Mouse (Mus musculus) limb, embryonic 13.5 days (tissue): ENCODE measurements around the gene Txlnb. TPM values are rescaled to one million over a fixed set of nuclear protein-coding genes. Genes with fewer than 3 reads are reported as not detected.
A peak's percentile ranks its signal among the peaks of the same experiment; 100 is the strongest.

ENCODE experiments used
- ATAC-seq: fragments of 200-750 bp; cut with Nextera tagmentation; 2 replicates; pipeline ENCODE4 v1.8.0; 2017; ENCODE audit warnings: low read depth, moderate number of reproducible peaks, moderate TSS enrichment; ENCODE audit not compliant: low FRiP score
- H3K27ac ChIP-seq: fragments of 300-500 bp; sonication (generic); 2 replicates; pipeline ENCODE4 v1.5.1; 2015; ENCODE audit warnings: inconsistent platforms, mild to moderate bottlenecking, moderate library complexity
- H3K27me3 ChIP-seq: fragments of 300-500 bp; sonication (generic); 2 replicates; pipeline ENCODE4 v1.6.1; 2015; ENCODE audit warnings: mild to moderate bottlenecking, inconsistent platforms
- H3K36me3 ChIP-seq: fragments of 300-500 bp; sonication (generic); 2 replicates; pipeline ENCODE4 v1.6.1; 2015; ENCODE audit warnings: inconsistent platforms, mild to moderate bottlenecking, moderate library complexity
- H3K4me1 ChIP-seq: fragments of 300-500 bp; sonication (generic); 2 replicates; pipeline ENCODE4 v1.6.1; 2015; ENCODE audit warnings: inconsistent platforms
- H3K4me2 ChIP-seq: fragments of 300-500 bp; sonication (generic); replicated peaks from 2 replicates; pipeline ENCODE4 v1.6.1; 2015; ENCODE audit warnings: inconsistent platforms, mild to moderate bottlenecking, moderate library complexity
- H3K4me3 ChIP-seq: fragments of 300-500 bp; sonication (generic); 2 replicates; pipeline ENCODE4 v1.5.1; 2015; ENCODE audit warnings: moderate library complexity, mild to moderate bottlenecking, inconsistent platforms
- H3K9ac ChIP-seq: fragments of 300-500 bp; sonication (generic); 2 replicates; pipeline ENCODE4 v1.6.1; 2015; ENCODE audit warnings: mild to moderate bottlenecking, inconsistent platforms
- H3K9me3 ChIP-seq: fragments of 300-500 bp; sonication (generic); 2 replicates; pipeline ENCODE4 v1.6.1; 2016; ENCODE audit warnings: inconsistent platforms
- WGBS: fragments of 180-500 bp; shearing (Covaris S2); methylation state at CpG from one replicate; pipeline ENCODE4 v1.1.7; 2015; 5-methylcytosine and 5-hydroxymethylcytosine counted together
- polyA plus RNA-seq: library from polyadenylated mRNA; unstranded; fragments of >200 nt; fragmentation: Nextera tagmentation; extraction: Ambion mirVana; gene quantifications from 2 replicates; pipeline ENCODE4 v1.2.1, GENCODE M21; 2015

Gene Txlnb
- polyA plus RNA-seq, 1 experiment from 2014 or later, result 4.5 TPM

- H3K9ac ChIP-seq, result no peak overlapping the region
- no peak overlapping the region for H3K27ac ChIP-seq
- H3K27me3 ChIP-seq, result no peaks in the 10 kb centered on the region
- peaks cover 9% of the 10 kb centered on the region for H3K4me1 ChIP-seq
- H3K36me3 ChIP-seq, result no peaks in the 10 kb centered on the region
- 57% methylated on average over 3 of the region's 3 CpGs for WGBS
- H3K4me3 ChIP-seq, result no peak overlapping the region
- no peak overlapping the region for H3K4me2 ChIP-seq
- H3K9me3 ChIP-seq, result no peaks in the 10 kb centered on the region
- no peak for ATAC-seq
These were observed 35.0 kb downstream of the Txlnb start for GRCm38 (mm10) chr10:17831041-17831440.

- Histone ChIP-seq H3K4me2 (no peak overlapping the region), H3K4me1 (no peaks in the 10 kb centered on the region), H3K27me3 (no peaks in the 10 kb centered on the region), H3K9me3 (no peaks in the 10 kb centered on the region), H3K9ac (no peak overlapping the region), H3K36me3 (no peaks in the 10 kb centered on the region), H3K4me3 (no peak overlapping the region), H3K27ac (no peak overlapping the region)
- 91% methylated on average over 6 of the region's 6 CpGs for WGBS
- no peak for ATAC-seq
These were observed 39.0 kb downstream of the Txlnb start for GRCm38 (mm10) chr10:17835031-17835430.

GRCm38 (mm10) chr10:17836275-17836674 is 40.2 kb downstream of the Txlnb start:
- no peak overlapping the region for H3K4me3 ChIP-seq
- no peak overlapping the region for H3K27ac ChIP-seq
- WGBS, result 90% methylated on average over 1 of the region's 1 CpGs
- no peaks in the 10 kb centered on the region for H3K9me3 ChIP-seq
- ATAC-seq, result no peak
- H3K4me2 ChIP-seq, result no peak overlapping the region
- no peak overlapping the region for H3K9ac ChIP-seq
- H3K27me3 ChIP-seq, result no peaks in the 10 kb centered on the region
- H3K4me1 ChIP-seq, result no peaks in the 10 kb centered on the region
- H3K36me3 ChIP-seq, result no peaks in the 10 kb centered on the region

GRCm38 (mm10) chr10:17842030-17842429 is 46.0 kb downstream of the Txlnb start:
- Histone ChIP-seq H3K36me3 (no peaks in the 10 kb centered on the region), H3K27me3 (no peaks in the 10 kb centered on the region), H3K27ac (no peak overlapping the region), H3K9me3 (peaks cover 1% of the 10 kb centered on the region; the same call in 1 of the 2 replicates), H3K4me1 (0 out of 2 replicates have a peak, but pooled peaks cover 3% of the 10 kb centered on the region), H3K9ac (no peak overlapping the region), H3K4me2 (no peak overlapping the region), H3K4me3 (no peak overlapping the region)
- WGBS, result 88% methylated on average over 3 of the region's 3 CpGs
- no peak for ATAC-seq

- no peaks in the 10 kb centered on the region for H3K27me3 ChIP-seq
- peak overlapping the region; percentile 0; the same call in 1 of the 2 replicates for H3K27ac ChIP-seq
- no peak overlapping the region for H3K4me3 ChIP-seq
- ATAC-seq, result no peak
- H3K4me2 ChIP-seq, result no peak overlapping the region
- no peak overlapping the region for H3K9ac ChIP-seq
- H3K4me1 ChIP-seq, result 0 out of 2 replicates have a peak, but pooled peaks cover 3% of the 10 kb centered on the region
- peaks cover 5% of the 10 kb centered on the region; the same call in 1 of the 2 replicates for H3K9me3 ChIP-seq
- no peaks in the 10 kb centered on the region for H3K36me3 ChIP-seq
- WGBS, result 47% methylated on average over 4 of the region's 4 CpGs
These were observed 48.9 kb downstream of the Txlnb start for GRCm38 (mm10) chr10:17844781-17845537.

- 84% methylated on average over 9 of the region's 9 CpGs for WGBS
- no peak for ATAC-seq
- H3K9ac ChIP-seq, result no peak overlapping the region
- H3K4me2 ChIP-seq, result no peak overlapping the region
- 0 out of 2 replicates have a peak, but pooled peaks cover 2% of the 10 kb centered on the region for H3K9me3 ChIP-seq
- no peaks in the 10 kb centered on the region for H3K27me3 ChIP-seq
- no peak overlapping the region for H3K4me3 ChIP-seq
- no peaks in the 10 kb centered on the region for H3K36me3 ChIP-seq
- H3K27ac ChIP-seq, result no peak overlapping the region
- H3K4me1 ChIP-seq, result no peaks in the 10 kb centered on the region
These were observed 61.7 kb downstream of the Txlnb start for GRCm38 (mm10) chr10:17857647-17858261.

- H3K4me2 ChIP-seq, result no peak overlapping the region
- no peak for ATAC-seq
- H3K9ac ChIP-seq, result no peak overlapping the region
- H3K4me1 ChIP-seq, result no peaks in the 10 kb centered on the region
- H3K27me3 ChIP-seq, result no peaks in the 10 kb centered on the region
- H3K27ac ChIP-seq, result no peak overlapping the region
- H3K36me3 ChIP-seq, result no peaks in the 10 kb centered on the region
- H3K4me3 ChIP-seq, result no peak overlapping the region
- 79% methylated on average over 6 of the region's 6 CpGs for WGBS
- H3K9me3 ChIP-seq, result 0 out of 2 replicates have a peak, but pooled peaks cover 2% of the 10 kb centered on the region
These were observed 64.9 kb downstream of the Txlnb start for GRCm38 (mm10) chr10:17860701-17861480.

- H3K27ac ChIP-seq, result peak overlapping the region; percentile 52; the same call in 1 of the 2 replicates
- no peaks in the 10 kb centered on the region for H3K27me3 ChIP-seq
- H3K9me3 ChIP-seq, result no peaks in the 10 kb centered on the region
- no peaks in the 10 kb centered on the region for H3K4me1 ChIP-seq
- ATAC-seq, result peak; percentile 84
- no peak overlapping the region for H3K4me2 ChIP-seq
- no peak overlapping the region for H3K4me3 ChIP-seq
- 33% methylated on average over 5 of the region's 5 CpGs for WGBS
- H3K9ac ChIP-seq, result no peak overlapping the region
- no peaks in the 10 kb centered on the region for H3K36me3 ChIP-seq
These were observed 74.0 kb downstream of the Txlnb start for GRCm38 (mm10) chr10:17869822-17870662.

GRCm38 (mm10) chr10:17878002-17878919 is 82.2 kb downstream of the Txlnb start:
- 6% methylated on average over 8 of the region's 8 CpGs for WGBS
- ATAC-seq, result peak; percentile 58
- no peak overlapping the region for H3K4me3 ChIP-seq

GRCm38 (mm10) chr10:17880038-17880437 is 84.0 kb downstream of the Txlnb start:
- 71% methylated on average over 3 of the region's 3 CpGs for WGBS
- Histone ChIP-seq H3K27me3 (no peaks in the 10 kb centered on the region), H3K27ac (no peak overlapping the region), H3K4me3 (no peak overlapping the region), H3K9ac (no peak overlapping the region), H3K9me3 (no peaks in the 10 kb centered on the region), H3K4me2 (no peak overlapping the region), H3K4me1 (peaks cover 10% of the 10 kb centered on the region), H3K36me3 (no peaks in the 10 kb centered on the region)
- ATAC-seq, result no peak

More at GRCm38 (mm10) chr10:17878002-17878919, 82.2 kb downstream of the Txlnb start:
- Histone ChIP-seq H3K27me3 (no peaks in the 10 kb centered on the region), H3K4me1 (peaks cover 10% of the 10 kb centered on the region), H3K9me3 (no peaks in the 10 kb centered on the region), H3K4me2 (no peak overlapping the region), H3K36me3 (no peaks in the 10 kb centered on the region), H3K9ac (no peak overlapping the region), H3K27ac (peak overlapping the region; percentile 44; the same call in 1 of the 2 replicates)
